Mouse (Mus musculus) embryonic fibroblast, embryonic 13.5 days (primary cell): ENCODE measurements around the gene Acox3. TPM values are rescaled to one million over a fixed set of nuclear protein-coding genes. Genes with fewer than 3 reads are reported as not detected.

Experiments used
- H3K27ac ChIP-seq: 2 replicates; pipeline ENCODE4 v1.5.1; 2012; ENCODE audit warnings: low read length, control low read depth, inconsistent platforms; ENCODE audit not compliant: insufficient read depth
- H3K4me1 ChIP-seq: 2 replicates; pipeline ENCODE4 v1.6.1; 2011; ENCODE audit warnings: low read length; ENCODE audit not compliant: control insufficient read depth, insufficient read depth
- H3K4me3 ChIP-seq: 2 replicates; pipeline ENCODE4 v1.5.1; 2011; ENCODE audit warnings: mild to moderate bottlenecking, control low read depth, low read length; ENCODE audit not compliant: insufficient read depth
- CTCF ChIP-seq: IDR thresholded peaks from 2 replicates; pipeline ENCODE4 v1.5.1; 2011; ENCODE audit warnings: mild to moderate bottlenecking, control low read depth, low read length, moderate library complexity, borderline replicate concordance; ENCODE audit not compliant: insufficient read depth
- POLR2A ChIP-seq: IDR thresholded peaks from 2 replicates; pipeline ENCODE4 v1.6.1; 2011; ENCODE audit warnings: low read depth, mild to moderate bottlenecking, control low read depth, low read length, moderate library complexity
- polyA plus RNA-seq: library from polyadenylated mRNA; stranded (reverse); fragments of >200 nt; gene quantifications from 2 replicates; pipeline ENCODE4 v1.2.4, GENCODE M21; 2011; ENCODE audit warnings: low read depth; ENCODE audit not compliant: missing spikeins, insufficient read length

Gene Acox3
- polyA plus RNA-seq, 1 experiment: 24.9 TPM

DNA sequence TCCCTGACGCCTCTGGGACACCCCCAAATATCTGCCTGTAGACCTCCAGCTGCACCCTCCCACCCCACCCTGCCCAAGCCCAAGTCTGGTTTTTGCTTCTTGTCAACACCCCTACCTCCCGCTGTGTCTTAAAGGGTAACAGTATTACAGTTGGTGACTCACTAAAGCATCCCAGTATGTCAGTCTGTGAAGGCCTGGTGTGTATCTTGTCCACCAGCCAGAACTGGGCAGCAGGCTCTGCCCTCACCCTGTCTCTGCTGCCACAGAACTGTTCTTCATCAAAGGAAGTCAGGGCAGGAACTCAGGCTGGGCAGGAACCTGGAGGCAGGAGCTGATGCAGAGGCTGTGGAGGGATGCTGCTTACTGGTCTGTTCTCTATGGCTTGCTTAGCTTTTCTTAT, 43.6 kb downstream of the Acox3 start:
- Histone ChIP-seq H3K4me1 (no peaks in the 10 kb centered on the region), H3K27ac (no peak overlapping the region), H3K4me3 (no peak overlapping the region)
- no peak for TF ChIP-seq CTCF
- no peak for TF ChIP-seq POLR2A

DNA sequence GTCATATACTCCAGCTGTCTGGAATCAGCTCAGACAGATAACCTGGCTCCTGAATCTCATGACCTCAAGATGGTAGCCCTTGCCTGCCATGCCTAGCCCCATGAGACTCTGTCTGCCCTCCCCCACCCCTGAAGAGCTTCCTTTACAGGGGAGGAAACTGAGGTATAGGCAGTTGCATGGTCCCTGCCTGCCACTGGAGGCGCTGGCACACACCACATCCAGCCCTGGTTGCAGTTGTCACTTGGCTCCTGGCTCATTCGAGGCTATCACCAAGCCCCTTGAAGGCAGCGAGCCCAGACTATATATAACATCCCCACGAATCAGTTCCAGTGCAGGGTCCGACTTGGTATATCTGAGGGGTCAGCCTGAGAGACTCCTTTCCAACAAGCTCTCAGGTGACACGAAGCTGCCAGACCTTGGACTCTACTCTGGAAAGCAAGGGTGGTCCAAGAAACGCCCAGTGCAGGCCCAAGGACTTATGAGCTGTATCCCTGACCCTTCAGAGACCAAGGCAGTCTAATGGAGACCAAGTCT, 44.5 kb downstream of the Acox3 start:
- H3K27ac ChIP-seq: no peak overlapping the region
- no peak for TF ChIP-seq POLR2A
- no peak; the same call in 1 of the 2 replicates for TF ChIP-seq CTCF
- no peaks in the 10 kb centered on the region for H3K4me1 ChIP-seq
- H3K4me3 ChIP-seq: no peak overlapping the region

- Histone ChIP-seq H3K4me1 (no peaks in the 10 kb centered on the region), H3K27ac (no peak overlapping the region), H3K4me3 (no peak overlapping the region)
- TF ChIP-seq POLR2A: no peak
- TF ChIP-seq CTCF: no peak
Observed at GRCm38 (mm10) chr5:35628685-35629084, 45.8 kb downstream of the Acox3 start.

DNA sequence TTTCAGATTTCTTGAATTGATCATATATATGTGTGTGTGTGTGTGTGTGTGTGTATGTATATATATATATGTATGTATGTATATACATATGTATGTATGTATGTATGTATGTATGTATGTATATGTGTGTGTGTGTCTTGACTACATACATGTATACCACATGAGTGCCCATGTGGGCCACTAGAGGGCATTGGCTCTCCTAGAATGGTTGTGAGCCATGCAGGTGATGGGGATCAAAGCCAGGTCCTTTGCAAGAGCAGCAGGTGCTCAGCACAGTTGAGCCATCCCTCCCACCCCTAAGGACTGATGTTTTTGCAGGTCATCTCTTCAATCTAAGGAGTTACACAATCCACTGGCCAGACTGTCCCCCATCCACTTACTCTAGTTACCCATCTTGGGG, 46.5 kb downstream of the Acox3 start:
- Histone ChIP-seq H3K4me3 (no peak overlapping the region), H3K4me1 (no peaks in the 10 kb centered on the region), H3K27ac (no peak overlapping the region)
- TF ChIP-seq POLR2A: no peak
- no peak for TF ChIP-seq CTCF

- TF ChIP-seq POLR2A: no peak
- TF ChIP-seq CTCF: no peak
- no peaks in the 10 kb centered on the region for H3K4me1 ChIP-seq
Observed at GRCm38 (mm10) chr5:35630706-35631105, 47.9 kb downstream of the Acox3 start.

GRCm38 (mm10) chr5:35631224-35631623, 48.4 kb downstream of the Acox3 start:
- Histone ChIP-seq H3K4me1 (no peaks in the 10 kb centered on the region), H3K27ac (no peak overlapping the region), H3K4me3 (no peak overlapping the region)
- TF ChIP-seq CTCF (no peak), POLR2A (no peak)

More at GRCm38 (mm10) chr5:35630706-35631105, 47.9 kb downstream of the Acox3 start:
- no peak overlapping the region for H3K27ac ChIP-seq
- no peak overlapping the region for H3K4me3 ChIP-seq

DNA sequence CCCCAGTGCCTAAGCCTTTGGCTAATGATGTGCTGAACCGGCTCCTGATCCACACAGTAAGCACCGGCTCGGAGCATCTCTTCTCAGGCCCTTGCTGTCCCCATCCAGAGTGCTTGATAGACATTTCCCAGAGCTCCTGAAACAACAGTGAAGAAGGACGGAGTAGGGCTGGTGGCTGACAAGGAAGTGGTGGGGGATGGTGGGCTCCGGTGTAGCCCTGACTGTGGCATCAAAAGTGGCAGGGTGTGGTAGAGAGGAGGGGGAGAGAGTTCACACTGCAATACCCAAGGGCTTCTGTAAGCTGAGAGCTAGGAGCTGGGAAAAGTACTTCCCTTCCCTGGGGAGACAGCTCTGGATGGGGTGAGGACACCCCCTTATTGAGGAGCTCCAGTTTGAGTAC, 48.9 kb downstream of the Acox3 start:
- Histone ChIP-seq H3K4me3 (no peak overlapping the region), H3K27ac (no peak overlapping the region), H3K4me1 (no peaks in the 10 kb centered on the region)
- no peak for TF ChIP-seq CTCF
- TF ChIP-seq POLR2A: no peak

- TF ChIP-seq POLR2A (no peak), CTCF (no peak)
- Histone ChIP-seq H3K4me3 (no peak overlapping the region), H3K27ac (no peak overlapping the region), H3K4me1 (no peaks in the 10 kb centered on the region)
Observed at GRCm38 (mm10) chr5:35632841-35633240, 50.0 kb downstream of the Acox3 start.

DNA sequence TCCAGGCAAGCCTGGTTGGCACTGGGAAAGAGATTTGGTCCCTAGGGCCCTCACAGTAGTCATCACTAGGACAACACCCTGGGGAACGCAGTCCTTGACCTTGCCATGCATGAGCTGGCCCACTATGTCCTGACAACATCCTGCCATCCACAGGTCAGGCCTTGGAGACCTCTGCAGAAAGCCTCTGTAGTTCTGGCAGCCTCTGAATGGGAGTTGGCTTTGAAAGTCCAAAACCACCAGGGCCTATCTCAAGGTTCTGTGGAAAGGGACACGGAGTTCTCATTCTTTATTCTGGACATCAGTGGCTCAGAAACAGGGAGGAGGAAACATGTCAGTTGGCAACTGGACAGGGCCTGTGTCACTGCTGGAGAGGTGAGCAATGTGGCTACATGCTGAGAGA, 53.2 kb downstream of the Acox3 start:
- TF ChIP-seq CTCF (no peak), POLR2A (no peak)
- H3K4me3 ChIP-seq: no peak overlapping the region
- no peaks in the 10 kb centered on the region for H3K4me1 ChIP-seq
- no peak overlapping the region for H3K27ac ChIP-seq

GRCm38 (mm10) chr5:35641961-35642584, 59.2 kb downstream of the Acox3 start:
- TF ChIP-seq POLR2A (no peak), CTCF (no peak)
- no peak overlapping the region for H3K27ac ChIP-seq
- H3K4me1 ChIP-seq: no peaks in the 10 kb centered on the region; the same call in 1 of the 2 replicates
- no peak overlapping the region for H3K4me3 ChIP-seq

DNA sequence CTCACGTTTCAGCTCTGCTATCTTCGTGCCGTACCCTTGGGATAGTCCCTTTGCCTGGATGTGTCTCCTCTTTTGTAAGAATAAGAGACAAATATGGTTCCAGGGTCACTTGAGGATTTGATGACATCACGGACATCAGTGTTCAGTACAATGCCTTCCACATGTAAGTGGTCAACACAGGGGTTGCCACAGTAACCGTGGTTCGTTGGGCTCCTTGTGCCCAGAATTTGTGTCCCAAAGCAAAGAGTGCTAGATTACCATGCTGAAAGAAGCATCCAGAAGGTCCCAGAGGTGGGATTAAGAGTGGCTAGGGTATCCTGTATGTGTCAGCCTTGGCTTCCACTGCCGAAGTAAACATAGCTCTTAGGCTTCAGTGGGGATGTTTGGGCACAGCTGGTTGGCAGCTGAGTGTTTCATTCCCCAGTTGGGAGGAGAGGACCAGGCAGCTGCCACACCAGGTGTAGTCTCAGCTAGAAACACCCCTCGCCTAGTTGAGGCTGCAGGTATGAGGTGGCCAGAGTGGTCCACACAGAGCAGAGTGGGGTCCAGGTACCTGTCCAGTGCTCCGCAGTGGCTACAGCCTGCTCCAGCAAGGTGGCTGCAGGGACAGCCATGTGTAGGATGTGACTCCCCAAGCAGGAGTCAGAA, 60.7 kb downstream of the Acox3 start:
- no peaks in the 10 kb centered on the region; the same call in 1 of the 2 replicates for H3K4me1 ChIP-seq
- H3K4me3 ChIP-seq: no peak overlapping the region
- H3K27ac ChIP-seq: no peak overlapping the region
- no peak for TF ChIP-seq POLR2A
- no peak for TF ChIP-seq CTCF
